Mouse (Mus musculus) heart, postnatal 25 days (tissue): ENCODE measurements around the gene Zfp740. TPM values are rescaled to one million over a fixed set of nuclear protein-coding genes. Genes with fewer than 3 reads are reported as not detected.

Experiments
- DNase-seq: peaks from one replicate; pipeline ENCODE4 v3.0.0; 2022; ENCODE audit warnings: low spot score
- intact Hi-C: fragments of 180-260 bp; cut with DNase I; formaldehyde crosslinking; loops from one replicate; pipeline ENCODE4 v1.15.1; 2025
- total RNA-seq, 2 experiments: library from RNA; stranded (reverse); gene quantifications; 2 replicates each; pipeline ENCODE4 v1.2.3; 2021

Gene Zfp740
- total RNA-seq, 2 experiments from 2014 or later: 34.0 to 35.2 TPM

GRCm38 (mm10) chr15:102191699-102192098, 11.3 kb upstream of the Zfp740 start:
- DNase-seq: no peak
- intact Hi-C loops: no loop called here

GRCm38 (mm10) chr15:102192271-102192812, 10.7 kb upstream of the Zfp740 start:
- no peak for DNase-seq
- intact Hi-C loops: no loop called here

GRCm38 (mm10) chr15:102192820-102193386, 10.1 kb upstream of the Zfp740 start:
- intact Hi-C loops: no loop called here
- DNase-seq: no peak

- intact Hi-C loops: no loop called here
- DNase-seq: no peak
Observed at GRCm38 (mm10) chr15:102193652-102194051, 9.4 kb upstream of the Zfp740 start.

GRCm38 (mm10) chr15:102194439-102194838, 8.6 kb upstream of the Zfp740 start:
- intact Hi-C loops: no loop called here
- no peak for DNase-seq

GRCm38 (mm10) chr15:102195373-102195772, 7.7 kb upstream of the Zfp740 start:
- intact Hi-C loops: no loop called here
- DNase-seq: no peak

GRCm38 (mm10) chr15:102198841-102199240, 4.2 kb upstream of the Zfp740 start:
- DNase-seq: no peak
- intact Hi-C loops: no loop called here

- peak; percentile 34 for DNase-seq
- intact Hi-C loops: loop anchor here (1.0 kb wide), 1 partner anchor 26 kb away; no protein-coding TSS in a partner anchor
Observed at GRCm38 (mm10) chr15:102203835-102204381, 859 bp downstream of the Zfp740 start.

- intact Hi-C loops: loop anchor here (1.0 kb wide), 1 partner anchor 27 kb away; no protein-coding TSS in a partner anchor
- DNase-seq: no peak
Observed at GRCm38 (mm10) chr15:102204674-102205505, 1.8 kb downstream of the Zfp740 start, which contains the start of gene Csad. TSS of gene Csad (minus strand) at chr15:102204724.

GRCm38 (mm10) chr15:102205779-102206178, 2.7 kb downstream of the Zfp740 start:
- intact Hi-C loops: no loop called here
- DNase-seq: no peak

GRCm38 (mm10) chr15:102207351-102207750, 4.3 kb downstream of the Zfp740 start:
- no peak for DNase-seq
- intact Hi-C loops: no loop called here

GRCm38 (mm10) chr15:102208092-102208561, 5.1 kb downstream of the Zfp740 start:
- no peak for DNase-seq
- intact Hi-C loops: no loop called here

GRCm38 (mm10) chr15:102209114-102209513, 6.1 kb downstream of the Zfp740 start:
- no peak for DNase-seq
- intact Hi-C loops: no loop called here

GRCm38 (mm10) chr15:102210816-102211215, 7.8 kb downstream of the Zfp740 start:
- intact Hi-C loops: no loop called here
- DNase-seq: no peak

GRCm38 (mm10) chr15:102211895-102212294, 8.8 kb downstream of the Zfp740 start:
- intact Hi-C loops: no loop called here
- DNase-seq: no peak

GRCm38 (mm10) chr15:102214132-102214531, 11.1 kb downstream of the Zfp740 start:
- intact Hi-C loops: no loop called here
- no peak for DNase-seq

- no peak for DNase-seq
- intact Hi-C loops: no loop called here
Observed at GRCm38 (mm10) chr15:102215624-102216023, 12.6 kb downstream of the Zfp740 start.

- no peak for DNase-seq
- intact Hi-C loops: no loop called here
Observed at GRCm38 (mm10) chr15:102216459-102217228, 13.6 kb downstream of the Zfp740 start.

- intact Hi-C loops: no loop called here
Observed at GRCm38 (mm10) chr15:102217325-102217724, 14.3 kb downstream of the Zfp740 start.

GRCm38 (mm10) chr15:102222386-102222785, 19.3 kb downstream of the Zfp740 start:
- no peak for DNase-seq
- intact Hi-C loops: loop anchor here (10.0 kb wide), 1 partner anchor 238 kb away; no protein-coding TSS in a partner anchor

More at GRCm38 (mm10) chr15:102217325-102217724, 14.3 kb downstream of the Zfp740 start:
- no peak for DNase-seq
